Mouse (Mus musculus) ES-Bruce4 (cell line): ENCODE results near the gene Krt16.

Source experiments
- CTCF ChIP-seq: IDR thresholded peaks from one replicate; pipeline ENCODE4 v1.8.1; 2011; ENCODE audit warnings: low read depth, low read length
- EP300 ChIP-seq: IDR thresholded peaks from 2 replicates; pipeline ENCODE4 v1.6.1; 2011; ENCODE audit warnings: low read depth, low read length; ENCODE audit not compliant: insufficient read depth
- POLR2A ChIP-seq: IDR thresholded peaks from one replicate; pipeline ENCODE4 v1.8.1; 2011; ENCODE audit warnings: low read length; ENCODE audit not compliant: insufficient read depth

DNA sequence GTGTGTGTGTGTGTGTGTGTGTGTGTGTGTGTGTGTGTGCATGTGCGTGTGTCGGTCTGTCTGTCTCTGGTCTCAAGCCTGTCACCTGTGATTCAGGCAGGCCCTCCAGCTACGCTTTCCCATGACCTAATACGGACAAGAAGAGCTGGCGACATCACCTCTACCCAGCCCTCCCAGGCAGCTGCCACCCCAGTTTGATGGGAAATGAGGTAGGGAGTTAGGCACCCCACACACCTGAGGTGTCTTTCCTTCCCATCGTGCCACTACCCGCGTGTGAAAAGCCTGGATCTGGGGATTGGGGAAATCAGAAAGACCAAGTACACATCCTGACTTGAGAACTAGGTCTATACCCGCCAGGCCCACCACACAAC, 12.5 kb upstream of the Krt16 start:
- TF ChIP-seq POLR2A (no peak), EP300 (no peak), CTCF (no peak)
